Mouse (Mus musculus) hindbrain, embryonic 14.5 days (tissue): ENCODE measurements around the gene Fbxl17. TPM values are rescaled to one million over a fixed set of nuclear protein-coding genes. Genes with fewer than 3 reads are reported as not detected.

Experiments
- ATAC-seq: fragments of 200-750 bp; cut with Nextera tagmentation; 2 replicates; pipeline ENCODE4 v1.8.0; 2017; ENCODE audit warnings: moderate number of reproducible peaks, mild to moderate bottlenecking, moderate TSS enrichment, moderate library complexity; ENCODE audit not compliant: low FRiP score
- DNase-seq: peaks from one replicate; pipeline ENCODE4 v3.0.0-alpha.2; 2015; ENCODE audit warnings: low spot score
- H3K27ac ChIP-seq: fragments of 300-500 bp; sonication (generic); 2 replicates; pipeline ENCODE4 v1.5.1; 2014; ENCODE audit warnings: mild to moderate bottlenecking, moderate library complexity
- H3K27me3 ChIP-seq: fragments of 300-500 bp; sonication (generic); 2 replicates; pipeline ENCODE4 v1.6.1; 2014; ENCODE audit warnings: mild to moderate bottlenecking, low read length, mixed read lengths; ENCODE audit not compliant: control insufficient read depth, insufficient read depth
- H3K36me3 ChIP-seq: fragments of 300-500 bp; sonication (generic); replicated peaks from 2 replicates; pipeline ENCODE4 v1.6.1; 2014; ENCODE audit not compliant: control insufficient read depth, insufficient read depth
- H3K4me1 ChIP-seq: fragments of 300-500 bp; sonication (generic); replicated peaks from 2 replicates; pipeline ENCODE4 v1.6.1; 2014; ENCODE audit warnings: antibody characterized with exemption, low read length, mixed read lengths; ENCODE audit not compliant: control insufficient read depth, insufficient read depth
- H3K4me2 ChIP-seq: fragments of 300-500 bp; sonication (generic); replicated peaks from 2 replicates; pipeline ENCODE4 v1.6.1; 2014; ENCODE audit warnings: mild to moderate bottlenecking, moderate library complexity
- H3K4me3 ChIP-seq: fragments of 300-500 bp; sonication (generic); replicated peaks from 2 replicates; pipeline ENCODE4 v1.5.1; 2014; ENCODE audit warnings: mild to moderate bottlenecking, low read length
- H3K9ac ChIP-seq: fragments of 300-500 bp; sonication (generic); 2 replicates; pipeline ENCODE4 v1.6.1; 2014
- H3K9me3 ChIP-seq: fragments of 300-500 bp; sonication (generic); 2 replicates; pipeline ENCODE4 v1.6.1; 2016; ENCODE audit warnings: low read length; ENCODE audit not compliant: control insufficient read depth
- WGBS: fragments of 180-500 bp; shearing (Covaris S2); extraction: QIAGEN DNeasy Blood & Tissue Kit; methylation state at CpG from one replicate; pipeline ENCODE4 v1.1.7; 2014; 5-methylcytosine and 5-hydroxymethylcytosine counted together
- polyA plus RNA-seq: library from polyadenylated mRNA; unstranded; fragments of >200 nt; fragmentation: Nextera tagmentation; extraction: Ambion mirVana; gene quantifications from 2 replicates; pipeline ENCODE4 v1.2.1, GENCODE M21; 2014

Fbxl17 gene
- polyA plus RNA-seq, 1 experiment from 2014 or later: 14.5 TPM

DNA sequence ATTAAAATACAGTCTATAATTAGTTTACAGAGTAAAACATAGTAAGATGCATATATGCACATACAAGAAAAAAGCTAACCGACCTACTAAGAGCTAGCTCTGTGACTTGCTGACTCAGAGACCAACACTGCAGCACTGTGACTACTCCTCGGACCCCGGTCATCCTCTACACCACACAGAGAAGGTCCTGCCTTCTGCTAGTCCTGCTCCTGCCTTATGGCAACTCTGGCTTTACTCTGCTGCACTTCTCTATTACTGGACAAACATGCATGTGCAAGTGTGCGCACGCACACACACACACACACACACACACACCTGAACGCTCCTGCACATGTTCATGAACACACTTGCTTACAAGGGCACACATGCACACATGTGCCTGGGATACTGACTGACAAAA is 62.4 kb downstream of the Fbxl17 start:
- Histone ChIP-seq H3K27ac (no peak overlapping the region), H3K9ac (no peak overlapping the region), H3K4me1 (0 out of 2 replicates have a peak, but pooled peaks cover 3% of the 10 kb centered on the region), H3K36me3 (no peaks in the 10 kb centered on the region), H3K27me3 (no peaks in the 10 kb centered on the region), H3K9me3 (no peaks in the 10 kb centered on the region), H3K4me3 (no peak overlapping the region), H3K4me2 (no peak overlapping the region)
- 93% methylated on average over 6 of the region's 6 CpGs for WGBS
- ATAC-seq (no peak), DNase-seq (no peak)

DNA sequence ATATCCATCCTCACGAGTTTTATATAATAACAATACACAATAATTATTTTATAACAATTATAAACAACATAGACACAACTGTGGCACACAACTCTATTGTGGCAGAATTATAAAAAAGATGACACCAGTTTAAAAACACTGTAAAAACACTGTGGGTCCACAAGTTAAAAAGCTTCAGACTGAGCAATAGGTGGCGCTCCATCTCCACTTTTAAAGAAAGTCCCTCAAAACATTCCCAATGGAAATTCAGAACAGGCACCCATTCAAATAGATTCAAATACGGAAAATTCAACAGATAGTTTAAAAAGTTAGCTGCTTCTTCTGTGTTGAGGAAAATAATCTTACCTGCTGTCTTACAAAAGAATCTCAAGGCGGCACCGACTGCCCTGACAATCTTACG is 65.7 kb downstream of the Fbxl17 start:
- no peaks in the 10 kb centered on the region for H3K27me3 ChIP-seq
- WGBS: 52% methylated on average over 6 of the region's 6 CpGs
- no peak overlapping the region for H3K4me2 ChIP-seq
- H3K9ac ChIP-seq: no peak overlapping the region
- ATAC-seq: no peak
- H3K27ac ChIP-seq: no peak overlapping the region
- no peaks in the 10 kb centered on the region for H3K9me3 ChIP-seq
- 0 out of 2 replicates have a peak, but pooled peaks cover 3% of the 10 kb centered on the region for H3K4me1 ChIP-seq
- no peak overlapping the region for H3K4me3 ChIP-seq
- peak; percentile 64 for DNase-seq
- no peaks in the 10 kb centered on the region for H3K36me3 ChIP-seq

DNA sequence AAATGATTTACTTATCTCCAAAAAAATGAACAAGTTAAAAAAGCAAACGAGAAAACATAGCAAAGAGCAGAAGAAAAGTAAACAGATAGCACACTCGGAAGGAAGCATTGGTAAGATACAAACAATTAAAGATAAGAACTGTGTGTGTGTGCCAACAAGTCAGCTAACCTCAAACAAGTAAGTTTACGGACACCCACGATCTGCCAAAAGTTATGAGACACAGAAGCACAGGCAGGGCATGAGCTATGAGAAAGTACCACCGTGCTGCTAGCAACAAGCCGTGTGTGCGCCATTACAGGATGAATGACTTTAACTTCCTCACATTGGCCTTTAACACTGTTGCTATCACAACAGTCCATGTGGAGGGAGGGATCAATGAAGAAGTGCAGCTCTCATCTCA is 68.2 kb downstream of the Fbxl17 start:
- ATAC-seq (no peak), DNase-seq (no peak)
- Histone ChIP-seq H3K4me2 (no peak overlapping the region), H3K9me3 (no peaks in the 10 kb centered on the region), H3K9ac (no peak overlapping the region), H3K27me3 (no peaks in the 10 kb centered on the region), H3K36me3 (no peaks in the 10 kb centered on the region), H3K27ac (no peak overlapping the region), H3K4me1 (0 out of 2 replicates have a peak, but pooled peaks cover 3% of the 10 kb centered on the region), H3K4me3 (no peak overlapping the region)
- WGBS: 82% methylated on average over 7 of the region's 7 CpGs

DNA sequence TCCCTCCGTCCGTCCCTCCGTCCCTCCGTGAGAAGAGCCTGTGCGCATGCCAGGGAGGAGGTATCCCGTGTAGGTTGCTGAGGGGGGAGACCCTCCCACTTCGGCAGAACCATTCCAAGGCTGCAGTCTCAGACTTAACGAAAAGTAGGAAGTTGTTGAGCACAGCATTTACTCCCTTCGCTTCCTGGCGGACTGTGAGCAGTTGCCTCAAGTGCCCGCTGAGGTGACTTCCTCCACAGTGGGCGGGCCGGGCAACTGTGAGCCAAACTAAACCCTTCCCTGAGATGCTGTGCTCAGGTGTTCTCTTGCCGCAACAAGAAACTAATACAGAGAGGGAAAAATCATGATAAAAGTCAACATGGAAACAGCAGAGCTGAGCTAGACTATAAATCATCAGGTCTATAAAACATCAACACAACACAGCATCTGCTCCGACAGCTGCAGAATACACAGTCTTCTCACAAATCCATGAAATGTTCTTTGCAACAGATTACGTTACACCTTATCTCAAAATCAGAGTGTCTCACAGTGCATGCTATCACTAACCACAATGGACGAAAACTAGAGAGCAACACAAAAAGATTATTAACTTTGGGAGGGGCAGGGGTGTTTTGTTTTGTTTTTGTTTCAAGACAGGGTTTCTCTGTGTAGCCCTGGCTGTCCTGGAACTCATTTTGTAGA is 69.3 kb downstream of the Fbxl17 start:
- Histone ChIP-seq H3K9me3 (no peaks in the 10 kb centered on the region), H3K27ac (no peak overlapping the region), H3K27me3 (no peaks in the 10 kb centered on the region), H3K4me3 (no peak overlapping the region), H3K9ac (no peak overlapping the region), H3K4me1 (no peaks in the 10 kb centered on the region), H3K4me2 (peak overlapping the region; percentile 27; the same call in 1 of the 2 replicates), H3K36me3 (no peaks in the 10 kb centered on the region)
- ATAC-seq (no peak), DNase-seq (no peak)
- 71% methylated on average over 17 of the region's 17 CpGs for WGBS

DNA sequence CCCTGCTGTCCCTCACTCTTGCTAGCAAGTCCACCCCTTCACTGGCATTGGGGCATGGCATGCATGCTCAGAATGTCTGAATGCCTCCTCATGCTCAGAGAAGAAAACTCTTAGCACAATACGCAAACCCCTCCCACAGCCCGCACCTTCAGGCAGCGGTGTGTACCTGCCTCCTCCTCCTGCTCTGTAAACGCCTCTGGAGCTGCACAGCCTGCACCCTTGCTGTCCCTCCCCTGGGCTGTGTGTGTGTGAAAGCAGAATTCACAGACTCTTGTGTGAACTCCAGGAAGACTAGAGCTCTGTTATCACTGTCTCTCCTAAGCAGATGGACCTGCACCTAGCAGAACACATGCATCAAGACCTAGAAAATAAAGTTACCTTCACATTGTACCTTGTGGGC is 76.0 kb downstream of the Fbxl17 start:
- H3K9ac ChIP-seq: no peak overlapping the region
- no peak overlapping the region for H3K4me3 ChIP-seq
- no peak overlapping the region for H3K4me2 ChIP-seq
- no peak for ATAC-seq
- DNase-seq: no peak
- no peak overlapping the region for H3K27ac ChIP-seq
- no peaks in the 10 kb centered on the region for H3K9me3 ChIP-seq
- H3K36me3 ChIP-seq: no peaks in the 10 kb centered on the region
- 0 out of 2 replicates have a peak, but pooled peaks cover under 1% of the 10 kb centered on the region for H3K4me1 ChIP-seq
- H3K27me3 ChIP-seq: no peaks in the 10 kb centered on the region
- 78% methylated on average over 4 of the region's 4 CpGs for WGBS

DNA sequence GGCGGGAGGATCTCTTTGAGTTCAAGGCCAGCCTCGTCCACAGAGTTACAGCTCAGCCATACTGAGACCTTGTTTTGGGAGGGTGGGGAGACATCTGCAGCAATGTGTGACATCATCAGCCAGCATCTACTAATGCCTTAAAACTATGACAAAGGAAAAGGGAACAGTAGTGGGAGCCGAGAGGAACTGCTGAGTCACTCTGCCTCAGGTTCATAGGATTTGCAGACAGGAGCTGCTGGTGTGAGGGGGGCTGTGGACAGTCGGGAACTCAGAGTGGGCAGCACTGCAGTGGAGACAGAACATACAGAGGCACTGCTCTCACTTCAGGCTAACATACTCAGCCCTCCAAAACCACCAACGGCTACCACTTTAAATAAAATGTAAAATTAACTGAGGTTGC is 77.1 kb downstream of the Fbxl17 start:
- no peaks in the 10 kb centered on the region for H3K36me3 ChIP-seq
- no peaks in the 10 kb centered on the region for H3K27me3 ChIP-seq
- H3K9ac ChIP-seq: no peak overlapping the region
- H3K4me2 ChIP-seq: no peak overlapping the region
- DNase-seq: no peak
- 0 out of 2 replicates have a peak, but pooled peaks cover 2% of the 10 kb centered on the region for H3K4me1 ChIP-seq
- no peak overlapping the region for H3K27ac ChIP-seq
- no peak overlapping the region for H3K4me3 ChIP-seq
- WGBS: 89% methylated on average over 5 of the region's 5 CpGs
- no peaks in the 10 kb centered on the region for H3K9me3 ChIP-seq
- ATAC-seq: no peak

DNA sequence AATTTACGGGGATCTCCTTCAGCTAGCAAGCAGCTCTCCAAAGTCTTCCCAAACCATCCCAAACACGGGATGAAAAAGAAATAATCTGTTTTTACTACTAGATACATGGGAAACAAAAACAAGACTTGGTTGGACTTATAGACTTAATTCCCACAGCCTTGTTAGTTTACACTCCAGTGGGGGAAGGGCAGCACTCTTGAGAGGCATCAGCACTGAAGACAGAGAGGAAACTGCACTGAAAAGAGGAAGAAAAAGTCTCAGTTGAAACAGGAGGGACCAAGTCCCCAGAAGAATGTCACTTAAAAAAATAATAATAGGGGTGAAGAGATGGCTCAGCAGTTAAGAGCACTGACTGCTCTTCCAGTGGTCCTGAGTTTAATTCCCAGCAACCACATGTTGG is 78.0 kb downstream of the Fbxl17 start:
- no peak overlapping the region for H3K4me2 ChIP-seq
- 87% methylated on average over 2 of the region's 2 CpGs for WGBS
- no peaks in the 10 kb centered on the region for H3K27me3 ChIP-seq
- H3K27ac ChIP-seq: no peak overlapping the region
- DNase-seq (no peak), ATAC-seq (no peak)
- H3K9ac ChIP-seq: no peak overlapping the region
- no peaks in the 10 kb centered on the region for H3K9me3 ChIP-seq
- H3K36me3 ChIP-seq: no peaks in the 10 kb centered on the region
- no peak overlapping the region for H3K4me3 ChIP-seq
- H3K4me1 ChIP-seq: 0 out of 2 replicates have a peak, but pooled peaks cover 2% of the 10 kb centered on the region

DNA sequence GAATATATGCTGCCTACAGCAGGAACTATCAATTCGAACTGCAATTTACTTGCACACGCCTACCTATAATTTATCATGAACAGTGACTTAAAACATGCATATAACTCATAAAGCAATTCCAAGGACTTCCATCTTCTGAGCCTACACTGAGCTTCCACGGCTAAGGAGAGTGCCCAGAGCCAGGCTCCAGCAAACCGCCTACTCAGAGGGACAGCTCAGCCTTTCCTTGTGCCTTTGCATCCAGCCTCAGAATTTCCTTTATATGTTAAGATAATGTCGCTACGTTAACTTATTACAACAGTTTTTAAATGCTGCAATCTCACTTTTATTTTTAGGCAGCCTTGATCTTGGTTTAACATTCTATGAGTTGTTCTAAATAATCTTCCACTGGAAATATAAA is 80.3 kb downstream of the Fbxl17 start:
- H3K4me1 ChIP-seq: 0 out of 2 replicates have a peak, but pooled peaks cover 2% of the 10 kb centered on the region
- 87% methylated on average over 6 of the region's 6 CpGs for WGBS
- H3K9me3 ChIP-seq: no peaks in the 10 kb centered on the region
- H3K4me2 ChIP-seq: no peak overlapping the region
- no peak overlapping the region for H3K27ac ChIP-seq
- H3K36me3 ChIP-seq: no peaks in the 10 kb centered on the region
- DNase-seq: no peak
- no peak for ATAC-seq
- H3K4me3 ChIP-seq: no peak overlapping the region
- H3K27me3 ChIP-seq: no peaks in the 10 kb centered on the region
- no peak overlapping the region for H3K9ac ChIP-seq

DNA sequence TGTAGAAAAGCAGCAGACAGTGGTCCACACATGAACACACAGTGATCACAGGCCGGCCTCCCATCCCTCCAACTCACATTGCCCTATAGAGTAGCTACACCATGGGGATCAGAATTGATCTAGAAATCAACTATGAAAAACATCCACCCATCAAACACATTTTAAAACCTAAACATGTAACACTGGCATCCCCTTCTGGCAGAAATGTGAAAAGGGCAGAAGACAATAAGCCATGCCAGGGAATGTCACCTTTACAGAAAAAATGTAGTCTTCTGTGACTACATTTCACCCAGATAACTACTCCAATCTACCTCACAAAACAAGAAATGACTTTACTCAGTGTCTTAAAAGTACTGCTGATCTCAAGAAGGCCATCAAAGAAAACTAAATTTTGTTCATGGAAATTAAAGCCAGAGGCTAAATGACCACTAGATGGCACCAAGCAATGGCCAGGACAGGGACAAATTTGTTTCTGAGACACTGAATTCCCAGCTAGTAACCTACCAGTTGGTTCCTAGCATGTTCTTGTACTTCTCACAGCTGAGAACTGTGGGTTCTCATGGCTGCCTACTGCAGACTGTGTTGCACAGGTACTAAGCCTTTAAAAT is 85.7 kb downstream of the Fbxl17 start:
- no peaks in the 10 kb centered on the region for H3K9me3 ChIP-seq
- H3K9ac ChIP-seq: no peak overlapping the region
- ATAC-seq: no peak
- 0 out of 2 replicates have a peak, but pooled peaks cover 2% of the 10 kb centered on the region for H3K4me1 ChIP-seq
- peak; percentile 47 for DNase-seq
- no peak overlapping the region for H3K4me2 ChIP-seq
- WGBS: 100% methylated on average over 1 of the region's 1 CpGs
- no peaks in the 10 kb centered on the region for H3K27me3 ChIP-seq
- H3K27ac ChIP-seq: no peak overlapping the region
- H3K4me3 ChIP-seq: no peak overlapping the region
- H3K36me3 ChIP-seq: no peaks in the 10 kb centered on the region
